Mouse (Mus musculus) Patski (cell line): ENCODE data around the gene Tuba1b. TPM values are rescaled to one million over a fixed set of nuclear protein-coding genes. Genes with fewer than 3 reads are reported as not detected.
"Not testable (repeated sequence)": the region's sequence is repeated elsewhere in the genome, so short reads cannot be mapped to it uniquely, and the experiment has no call there.

Source experiments
- ATAC-seq: fragments of 100-300 bp; one replicate; pipeline ENCODE4 v1.8.0; 2021
- CTCF ChIA-PET: fragments of 350-600 bp; sonication (Branson Sonifier 250); formaldehyde crosslinking; loops from one replicate; lab custom pipeline; 2022; ENCODE audit warnings: inconsistent platforms; lab: Charles Lee
- POLR2A ChIA-PET: fragments of 350-600 bp; sonication (Branson Sonifier 250); formaldehyde crosslinking; loops from one replicate; lab custom pipeline; 2022; ENCODE audit warnings: antibody characterized with exemption, inconsistent platforms; lab: Charles Lee
- DNase-seq: peaks from one replicate; pipeline ENCODE4 v3.0.0-alpha.2; 2011; ENCODE audit warnings: low read depth, low spot score
- H3K27me3 ChIP-seq: fragments of 371-371 bp; one replicate; pipeline ENCODE4 v1.5.1; 2021
- CTCF ChIP-seq: fragments of 100-300 bp; IDR thresholded peaks from one replicate; pipeline ENCODE4 v1.5.1; 2021
- in situ Hi-C: fragments of 300-500 bp; cut with MboI; formaldehyde crosslinking; loops from 3 replicates; pipeline ENCODE4 v1.11.1; 2018; ENCODE audit warnings: low pct_unique_long_range_greater_than_20kb, mixed read lengths
- polyA plus RNA-seq: library from polyadenylated mRNA; unstranded; gene quantifications from one replicate; pipeline ENCODE4 v1.2.3, GENCODE M21; 2021

The Tuba1b gene
- polyA plus RNA-seq, 1 experiment from 2014 or later = 921 TPM

- in situ Hi-C loops = no loop called here
- DNase-seq (no peak), ATAC-seq (no peak)
- no peaks in the 10 kb centered on the region for H3K27me3 ChIP-seq
- CTCF ChIA-PET = interaction anchor here (0.8 to 4.4 kb wide), 7 partner anchors 12 to 66 kb away, joined by 3 to 31 read pairs (median 9); no protein-coding TSS in a partner anchor
- TF ChIP-seq CTCF = no peak
- POLR2A ChIA-PET = interaction anchor here (0.6 kb wide), 1 partner anchor 67 kb away, joined by 3 read pairs; no protein-coding TSS in a partner anchor
Observed at GRCm38 (mm10) chr15:98927566-98927965, 6.8 kb downstream of the Tuba1b start.

GRCm38 (mm10) chr15:98924682-98925081 is 9.7 kb downstream of the Tuba1b start:
- ATAC-seq (no peak), DNase-seq (no peak)
- TF ChIP-seq CTCF = no peak
- CTCF ChIA-PET = interaction anchor here (1.1 to 1.3 kb wide), 2 partner anchors 8 to 33 kb away, joined by 3 read pairs; no protein-coding TSS in a partner anchor
- in situ Hi-C loops = no loop called here
- H3K27me3 ChIP-seq = no peaks in the 10 kb centered on the region
- POLR2A ChIA-PET = no interaction called here

GRCm38 (mm10) chr15:98923031-98923537 is 11.3 kb downstream of the Tuba1b start:
- POLR2A ChIA-PET = interaction anchor here (2.0 kb wide), 1 partner anchor 10 kb away, joined by 5 read pairs; no protein-coding TSS in a partner anchor
- ATAC-seq (no peak), DNase-seq (no peak)
- TF ChIP-seq CTCF = no peak
- in situ Hi-C loops = no loop called here
- CTCF ChIA-PET = interaction anchor here (1.1 kb wide), 1 partner anchor 70 kb away, joined by 3 read pairs; no protein-coding TSS in a partner anchor
- H3K27me3 ChIP-seq = no peaks in the 10 kb centered on the region

GRCm38 (mm10) chr15:98922581-98922980 is 11.8 kb downstream of the Tuba1b start:
- DNase-seq (no peak), ATAC-seq (no peak)
- TF ChIP-seq CTCF = no peak
- no peaks in the 10 kb centered on the region for H3K27me3 ChIP-seq
- POLR2A ChIA-PET = interaction anchor here (2.0 kb wide), 1 partner anchor 11 kb away, joined by 5 read pairs; no protein-coding TSS in a partner anchor
- CTCF ChIA-PET = interaction anchor here (1.1 kb wide), 1 partner anchor 70 kb away, joined by 3 read pairs; no protein-coding TSS in a partner anchor
- in situ Hi-C loops = no loop called here

GRCm38 (mm10) chr15:98921510-98921909 is 12.9 kb downstream of the Tuba1b start:
- TF ChIP-seq CTCF = no peak
- in situ Hi-C loops = no loop called here
- ChIA-PET POLR2A (interaction anchor here (2.0 kb wide), 1 partner anchor 12 kb away, joined by 5 read pairs; no protein-coding TSS in a partner anchor), CTCF (interaction anchor here (1.9 kb wide), 1 partner anchor 72 kb away, joined by 4 read pairs; no protein-coding TSS in a partner anchor)
- H3K27me3 ChIP-seq = no peaks in the 10 kb centered on the region
- DNase-seq (no peak), ATAC-seq (no peak)

GRCm38 (mm10) chr15:98918499-98918895 is 15.9 kb downstream of the Tuba1b start:
- DNase-seq, in situ Hi-C loops, H3K27me3 ChIP-seq, ATAC-seq, CTCF ChIA-PET: not testable (repeated sequence)
- POLR2A ChIA-PET = interaction anchor here (1.0 to 2.1 kb wide), 2 partner anchors 16 to 36 kb away, joined by 3 to 7 read pairs; partner anchors contain the start of gene Tuba1b

- CTCF ChIA-PET = no interaction called here
- POLR2A ChIA-PET = interaction anchor here (1.0 to 2.1 kb wide), 3 partner anchors 16 to 46 kb away, joined by 3 to 7 read pairs (median 3); partner anchors contain the start of genes Kmt2d and Tuba1b
- ATAC-seq (peak; percentile 95), DNase-seq (peak; percentile 96)
- no peaks in the 10 kb centered on the region for H3K27me3 ChIP-seq
- TF ChIP-seq CTCF = no peak
- in situ Hi-C loops = no loop called here
Observed at GRCm38 (mm10) chr15:98917538-98918498, 16.5 kb downstream of the Tuba1b start, which contains the start of gene Lmbr1l. Gene Lmbr1l, minus strand, starts transcription at chr15:98918231.

GRCm38 (mm10) chr15:98917091-98917490 is 17.3 kb downstream of the Tuba1b start:
- POLR2A ChIA-PET = interaction anchor here (0.6 to 2.1 kb wide), 3 partner anchors 17 to 45 kb away, joined by 3 to 7 read pairs (median 6); partner anchors contain the start of genes Kmt2d and Tuba1b
- in situ Hi-C loops = no loop called here
- no peak for DNase-seq
- CTCF ChIA-PET = no interaction called here
- ATAC-seq = no peak
- H3K27me3 ChIP-seq = no peaks in the 10 kb centered on the region
- no peak for TF ChIP-seq CTCF

GRCm38 (mm10) chr15:98916016-98916415 is 18.3 kb downstream of the Tuba1b start:
- POLR2A ChIA-PET = interaction anchor here (1.1 to 1.5 kb wide), 2 partner anchors 15 to 44 kb away, joined by 3 to 4 read pairs; no protein-coding TSS in a partner anchor
- ATAC-seq = no peak

GRCm38 (mm10) chr15:98914903-98915302 is 19.5 kb downstream of the Tuba1b start:
- no peaks in the 10 kb centered on the region for H3K27me3 ChIP-seq
- no peak for TF ChIP-seq CTCF
- ChIA-PET CTCF (interaction anchor here (1.0 to 2.4 kb wide), 5 partner anchors 10 to 36 kb away, joined by 3 to 11 read pairs (median 6); no protein-coding TSS in a partner anchor), POLR2A (interaction anchor here (0.7 to 1.5 kb wide), 2 partner anchors 14 to 31 kb away, joined by 3 to 4 read pairs; no protein-coding TSS in a partner anchor)
- DNase-seq (no peak), ATAC-seq (no peak)
- in situ Hi-C loops = no loop called here

More at GRCm38 (mm10) chr15:98916016-98916415, 18.3 kb downstream of the Tuba1b start:
- no peak for TF ChIP-seq CTCF
- DNase-seq = no peak
- H3K27me3 ChIP-seq = no peaks in the 10 kb centered on the region
- CTCF ChIA-PET = interaction anchor here (0.8 to 2.4 kb wide), 8 partner anchors 9 to 133 kb away, joined by 3 to 11 read pairs (median 4); no protein-coding TSS in a partner anchor
- in situ Hi-C loops = no loop called here
